Mouse (Mus musculus) v-Abl transformed pro-B cells (cell line): ENCODE measurements around the gene Gm9999.
"Not testable (repeated sequence)": the region's sequence is repeated elsewhere in the genome, so short reads cannot be mapped to it uniquely, and the experiment has no call there.

Experiments used
- in situ Hi-C, 2 experiments: fragments of 400-800 bp; cut with MboI; formaldehyde crosslinking; loops; one replicate each; pipeline ENCODE4 v1.15.1; 2025; ENCODE audit not compliant: unreplicated experiment in 2 of 2

Gm9999 gene

DNA sequence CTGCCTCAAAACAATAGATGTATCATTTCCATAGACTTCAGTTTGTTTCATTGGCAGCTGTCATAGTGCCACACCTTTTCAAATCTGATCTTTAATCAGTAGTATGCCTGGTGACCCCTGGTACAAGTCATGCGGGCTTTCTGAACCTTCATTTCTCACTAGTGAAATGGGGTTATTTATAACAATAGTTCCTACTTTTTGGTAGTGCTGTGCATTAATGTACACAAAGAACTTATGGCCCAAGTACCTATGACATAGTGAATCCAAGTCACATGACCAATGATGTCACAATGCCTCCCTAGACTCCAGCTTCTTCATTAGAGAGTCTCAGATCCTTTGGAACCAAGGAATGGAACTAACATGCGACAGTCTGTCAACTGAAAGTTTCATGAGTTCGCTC lies at the start of gene Gm9999:
Gene Gm9999, plus strand, starts transcription at position 301 of the 400 bp plus-strand sequence.
- in situ Hi-C loops, result no loop called here

GRCm38 (mm10) chr7:46934788-46935187 lies 48.6 kb upstream of the Gm9999 start:
- in situ Hi-C loops, result no loop called here

DNA sequence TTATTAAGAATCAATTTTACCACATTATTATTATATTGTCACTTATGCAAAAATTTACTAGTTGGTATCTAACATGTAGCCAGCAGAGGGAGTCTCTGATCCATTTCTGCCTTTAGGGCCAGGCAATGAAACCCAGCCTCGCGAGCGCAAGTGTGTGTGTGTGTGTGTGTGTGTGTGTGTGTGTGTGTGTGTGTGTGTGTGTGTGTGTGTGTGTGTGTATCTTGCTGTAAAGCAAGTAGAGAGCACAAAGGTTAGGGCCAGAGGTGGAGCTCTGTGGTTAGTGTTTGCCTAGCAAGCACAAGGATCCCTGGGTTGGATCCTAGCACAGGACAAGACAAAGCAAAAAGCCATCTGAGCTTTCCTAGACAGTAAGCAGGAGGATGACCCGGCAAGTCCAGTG lies 47.5 kb upstream of the Gm9999 start:
- in situ Hi-C loops, result no loop called here

DNA sequence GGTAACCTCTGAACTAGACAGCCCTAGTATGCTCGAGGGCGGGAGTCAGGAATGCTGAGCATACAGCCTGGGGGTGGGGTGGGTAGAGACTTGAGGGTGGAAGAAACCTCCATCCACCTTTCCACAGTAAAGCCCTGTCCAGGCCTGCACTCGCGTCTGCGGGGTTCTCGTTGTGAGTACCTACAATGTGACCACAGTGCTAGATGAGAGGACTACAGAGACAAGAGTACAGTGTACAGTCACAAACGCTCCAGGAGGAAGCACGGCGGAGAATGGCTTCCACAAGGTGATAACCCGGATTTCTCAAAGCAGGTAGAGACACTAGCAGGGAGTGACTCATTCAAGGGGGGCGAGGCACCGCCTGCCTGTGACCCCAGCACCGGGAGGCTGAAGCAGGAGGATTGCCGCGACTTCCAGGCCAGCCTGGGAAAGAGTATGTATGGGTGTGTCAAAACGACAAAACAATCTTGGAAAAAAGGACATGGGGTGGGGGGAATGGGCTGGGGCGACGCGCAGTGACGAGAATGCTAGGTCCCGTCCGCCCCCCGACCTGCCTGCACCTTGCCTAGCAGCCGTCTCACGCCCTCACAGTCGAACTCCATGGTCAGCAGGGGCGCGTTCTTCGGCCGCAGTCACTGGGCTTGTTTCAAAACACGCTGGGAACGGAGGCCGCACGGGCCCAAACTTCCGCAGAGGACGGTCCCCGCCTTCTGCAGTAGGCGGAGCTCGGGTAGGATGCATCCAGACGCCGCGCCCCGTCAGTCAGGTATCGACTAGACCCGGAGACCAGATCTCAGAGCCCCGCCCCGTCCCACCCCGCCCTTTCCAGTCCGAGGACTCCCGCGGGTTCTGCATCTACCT lies 25.3 kb upstream of the Gm9999 start, which contains the start of gene Uevld:
Gene Uevld, minus strand, starts transcription at position 697 of the 861 bp plus-strand sequence.
- in situ Hi-C loops, result loop anchor here in 1 of 2 experiments (25.0 kb wide), 3 partner anchors 1054 to 1804 kb away; no protein-coding TSS in a partner anchor

DNA sequence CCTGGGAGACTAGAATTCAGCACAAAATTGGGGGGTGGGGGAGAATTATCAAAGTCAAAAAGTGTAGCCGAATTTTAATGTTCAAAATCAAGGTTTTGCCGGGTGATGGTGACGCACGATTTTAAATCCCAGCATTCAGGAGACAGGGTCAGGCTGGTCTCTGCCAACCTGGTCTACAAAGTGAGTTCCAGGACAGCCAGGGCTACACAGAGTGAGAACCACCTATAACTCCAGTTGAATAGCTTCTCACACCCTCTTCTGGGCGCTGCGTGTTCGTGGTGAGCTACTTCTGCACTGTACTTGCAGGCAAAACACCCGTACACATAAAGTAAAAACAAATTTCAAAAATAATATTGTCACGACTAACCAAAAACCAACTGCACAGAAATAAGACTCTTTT lies 24.5 kb upstream of the Gm9999 start:
- in situ Hi-C loops, result loop anchor here in 1 of 2 experiments (25.0 kb wide), 3 partner anchors 1053 to 1803 kb away; no protein-coding TSS in a partner anchor

DNA sequence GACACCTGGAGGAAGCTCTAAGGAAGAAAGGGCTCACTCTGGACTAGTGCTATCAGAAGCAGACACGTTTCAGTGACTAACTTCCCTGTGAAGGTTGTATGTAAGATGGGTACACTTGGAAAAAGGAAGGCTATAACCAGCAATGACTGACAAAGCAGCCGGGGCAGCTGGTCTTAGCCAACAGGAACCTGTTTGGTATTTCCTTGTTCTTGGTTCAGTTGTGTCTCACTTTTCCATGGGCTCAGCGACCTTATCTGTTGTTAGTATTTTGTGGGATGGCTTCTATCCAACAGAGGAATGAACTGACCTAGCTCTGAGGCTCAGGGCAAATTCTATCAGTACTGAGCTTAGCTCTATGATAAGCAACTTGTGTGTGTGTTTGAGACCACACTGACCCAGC lies 22.4 kb upstream of the Gm9999 start:
- in situ Hi-C loops, result loop anchor here (5.0 to 25.0 kb wide), 6 partner anchors 56 to 1801 kb away; no protein-coding TSS in a partner anchor

GRCm38 (mm10) chr7:46962132-46962531 lies 21.2 kb upstream of the Gm9999 start:
- in situ Hi-C loops, result loop anchor here (5.0 to 25.0 kb wide), 6 partner anchors 55 to 1800 kb away; no protein-coding TSS in a partner anchor

GRCm38 (mm10) chr7:46962806-46963618 lies 20.4 kb upstream of the Gm9999 start:
- in situ Hi-C loops, result loop anchor here (5.0 to 25.0 kb wide), 6 partner anchors 54 to 1799 kb away; no protein-coding TSS in a partner anchor

GRCm38 (mm10) chr7:46964070-46964469 lies 19.3 kb upstream of the Gm9999 start:
- in situ Hi-C loops, result loop anchor here (5.0 to 25.0 kb wide), 6 partner anchors 53 to 1798 kb away; no protein-coding TSS in a partner anchor

DNA sequence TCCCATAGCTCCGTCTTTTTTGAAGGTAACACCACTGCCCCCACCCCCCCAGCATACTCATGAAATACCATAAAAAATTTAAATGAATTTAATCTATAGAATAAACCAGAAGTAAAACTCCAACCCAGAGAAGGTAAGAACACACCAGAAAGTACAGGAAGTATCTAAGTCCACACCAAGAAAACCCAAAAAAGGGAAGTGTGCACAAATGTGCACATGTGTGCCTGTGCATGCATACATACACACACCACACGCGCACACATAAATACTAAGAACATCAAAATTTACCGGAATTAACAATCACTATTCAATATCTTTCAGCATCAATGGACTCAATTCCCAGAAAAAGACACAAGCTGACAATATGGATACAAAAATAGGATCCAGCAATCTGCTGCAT lies 13.5 kb upstream of the Gm9999 start:
- in situ Hi-C loops, result loop anchor here (5.0 to 25.0 kb wide), 4 partner anchors 112 to 1792 kb away; no protein-coding TSS in a partner anchor

- in situ Hi-C loops, result loop anchor here in 1 of 2 experiments (25.0 kb wide), 3 partner anchors 1038 to 1788 kb away; no protein-coding TSS in a partner anchor
Observed at GRCm38 (mm10) chr7:46974648-46975047, 8.7 kb upstream of the Gm9999 start.

GRCm38 (mm10) chr7:46975456-46975855 lies 7.9 kb upstream of the Gm9999 start:
- in situ Hi-C loops, result no loop called here

DNA sequence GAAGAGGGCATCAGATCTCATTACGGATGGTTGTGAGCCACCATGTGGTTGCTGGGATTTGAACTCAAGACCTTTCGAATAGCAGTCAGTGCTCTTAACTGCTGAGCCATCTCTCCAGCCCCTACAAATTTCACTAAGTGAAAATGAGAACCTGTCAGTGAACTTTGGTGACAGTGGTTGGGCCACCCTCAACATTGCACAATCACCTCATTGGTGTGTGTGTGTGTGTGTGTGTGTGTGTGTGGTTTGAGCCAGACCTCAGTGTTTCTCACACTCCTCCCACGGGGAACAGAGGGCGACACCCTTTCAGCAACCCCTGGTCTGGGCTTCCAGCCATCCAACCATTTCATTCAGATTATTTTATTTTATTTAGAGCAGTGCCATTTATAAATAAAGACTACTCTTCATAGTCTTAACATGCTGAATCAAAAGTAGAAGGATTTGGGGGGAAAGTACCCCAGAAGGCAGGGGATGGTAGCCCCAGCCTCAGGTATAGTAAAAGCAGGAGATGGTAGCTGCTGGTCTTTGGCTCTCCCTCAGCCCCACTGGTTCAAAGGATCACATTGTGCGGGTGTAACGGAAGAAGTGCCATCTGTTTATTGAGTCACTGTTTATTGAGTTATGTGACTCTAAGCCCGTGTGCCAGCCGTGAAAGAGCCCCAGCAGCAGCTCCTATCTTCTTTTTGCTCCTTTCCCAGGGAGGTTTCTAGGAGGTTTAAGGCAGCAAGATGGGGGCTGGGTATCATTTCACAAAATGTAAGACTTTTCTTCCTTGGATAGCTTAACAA lies 2.5 kb downstream of the Gm9999 start:
- in situ Hi-C loops, result no loop called here

- in situ Hi-C loops, result no loop called here
Observed at GRCm38 (mm10) chr7:46986646-46987045, 3.3 kb downstream of the Gm9999 start.

DNA sequence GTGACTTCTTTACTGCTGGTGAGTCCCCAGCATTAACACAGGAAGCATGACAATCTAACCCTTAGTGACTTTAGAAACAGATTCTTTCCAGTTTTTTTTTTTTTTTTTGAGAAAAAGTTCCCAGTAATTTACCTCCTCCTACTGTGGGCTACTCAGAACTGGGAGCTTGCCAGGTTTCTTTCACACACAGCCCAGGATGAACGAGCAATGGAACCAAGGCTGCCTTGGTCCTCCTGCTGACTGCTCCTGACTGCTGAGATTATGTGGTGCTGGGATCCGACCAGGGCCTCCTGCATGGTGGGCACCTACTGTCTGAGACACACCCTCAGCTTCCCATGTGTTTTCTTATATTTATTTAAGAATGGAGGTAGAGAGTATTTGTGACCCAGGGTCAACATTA lies 3.7 kb downstream of the Gm9999 start:
- in situ Hi-C loops, result no loop called here

DNA sequence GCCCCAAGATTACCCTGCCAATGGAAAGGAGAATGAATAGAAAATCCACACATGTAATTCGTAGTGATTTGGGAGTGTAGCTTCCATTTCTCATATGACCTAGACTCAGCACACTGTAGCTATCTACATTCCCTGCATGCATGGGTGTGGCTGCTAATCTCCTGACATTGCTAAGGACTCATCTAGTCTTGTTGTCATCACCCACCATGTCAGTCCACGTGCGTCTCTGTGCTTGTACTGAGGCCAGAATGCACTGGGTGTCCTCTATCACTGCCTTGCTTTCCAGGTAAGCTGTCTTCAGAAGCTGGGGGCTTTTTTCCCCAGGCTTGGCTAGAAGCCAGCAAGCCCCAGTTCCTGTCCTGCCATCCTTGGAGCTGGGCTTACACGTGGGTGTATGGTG lies 6.0 kb downstream of the Gm9999 start:
- in situ Hi-C loops, result not testable (repeated sequence)

DNA sequence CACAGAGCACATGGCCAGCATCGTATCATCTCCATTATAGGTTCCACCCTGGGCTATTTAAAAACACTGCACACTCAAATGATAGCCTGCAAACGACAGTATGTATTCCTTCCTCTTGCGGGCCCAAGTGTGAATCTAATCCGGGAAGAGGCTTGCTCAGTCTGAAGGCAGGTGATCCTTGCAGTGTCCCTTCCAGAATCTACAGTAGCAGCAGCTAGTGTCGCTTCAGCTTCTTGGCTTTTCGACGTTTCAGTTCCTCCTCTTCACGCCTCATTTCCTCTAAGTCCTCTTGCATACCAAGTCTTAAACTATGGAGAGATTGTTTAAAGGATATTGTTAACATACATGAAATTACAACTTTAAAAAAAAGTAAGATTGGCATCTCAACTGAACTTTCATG lies 9.7 kb downstream of the Gm9999 start:
- in situ Hi-C loops, result no loop called here

GRCm38 (mm10) chr7:46995558-46995957 lies 12.2 kb downstream of the Gm9999 start:
- in situ Hi-C loops, result no loop called here

DNA sequence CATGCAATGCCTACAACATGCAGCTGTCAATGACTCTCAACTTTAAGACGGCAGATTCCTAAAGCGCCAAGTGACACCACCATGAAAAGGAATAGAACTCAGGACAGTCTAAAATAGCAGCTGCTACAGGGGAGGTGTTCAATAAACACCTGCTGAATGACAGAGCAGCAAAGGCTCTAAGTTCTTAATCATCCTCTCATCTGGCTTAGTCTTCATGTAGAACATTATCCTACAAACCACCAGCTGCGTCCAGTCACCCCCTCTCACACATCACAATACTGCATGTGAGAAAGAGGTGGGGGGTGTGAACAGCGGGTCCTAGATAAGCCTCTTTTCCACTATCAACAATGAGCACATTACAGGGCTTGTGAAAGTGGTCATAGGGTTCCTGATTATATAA lies 13.6 kb downstream of the Gm9999 start:
- in situ Hi-C loops, result no loop called here
